Mouse (Mus musculus): ENCODE measurements around the gene Troap.

DNA sequence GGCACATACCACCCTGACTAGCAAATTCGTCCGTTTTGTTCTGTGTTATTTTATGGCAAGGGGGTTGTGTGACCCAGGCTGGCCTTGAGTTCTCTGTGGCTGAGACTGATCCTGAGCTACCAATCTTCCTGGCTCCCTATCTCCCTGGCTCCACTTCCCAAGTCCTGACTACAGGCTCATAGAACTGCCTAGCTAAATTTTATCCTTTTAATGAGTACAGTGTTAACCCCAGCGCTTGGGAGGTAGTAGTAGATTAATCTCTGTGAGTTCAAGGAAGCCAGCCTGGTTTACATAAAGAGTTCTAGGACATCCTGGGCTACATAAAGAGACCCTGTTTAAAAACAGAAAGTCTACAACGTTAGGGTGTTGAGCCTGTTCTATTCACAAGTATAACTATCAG, 37.4 kb downstream of the Troap start:
- no peak for TF ChIP-seq POLR2A (IDR thresholded peaks at IDR 0.05; ENCODE audit: control insufficient read depth, low read depth, low read length)
- TF ChIP-seq CTCF (IDR thresholded peaks at IDR 0.05; ENCODE audit: control insufficient read depth, insufficient read depth, insufficient replicate concordance, low read depth, low read length): no peak

Data from testis, adult 2 months (tissue).